Comparison of ENCODE assay signal across 15 mouse cellular contexts in genomic region chr3:133488022-133488725, GRCm38 (mm10).
"Had no signal": no experiment of that assay in that cellular context is flagged by ENCODE, and none has a peak within 500 bp of the region (broad histone marks: within the 10 kb centered on the region; RNA-seq: fewer than 3 reads in every experiment).

No protein-coding gene starts in this region.

- H3K27me3 ChIP-seq: limb, embryonic 12.5 days; limb, embryonic 15.5 days had no signal

- H3K4me3 ChIP-seq: limb, embryonic 12.5 days; limb, embryonic 15.5 days had no signal

- H3K9ac ChIP-seq: limb, embryonic 12.5 days; limb, embryonic 15.5 days; liver, embryonic 14.5 days; liver, postnatal 0 days; lung, embryonic 14.5 days had no signal

- ATAC-seq: liver, postnatal 0 days; lung, postnatal 0 days had no signal

- H3K27ac ChIP-seq: limb, embryonic 12.5 days; limb, embryonic 15.5 days; liver, embryonic 14.5 days; macrophage; stomach, postnatal 0 days had no signal

- H3K4me1 ChIP-seq: limb, embryonic 12.5 days; limb, embryonic 15.5 days had no signal

- DNase-seq: kidney, postnatal 10 days; kidney, postnatal 36 days; left cerebral cortex, postnatal 4 days; liver, postnatal 0 days; lung, embryonic 14.5 days; midbrain, embryonic 14.5 days; thymus, adult 2 months; thymus, postnatal 14 days; thymus, postnatal 4 days had no signal
